Mouse (Mus musculus): ENCODE data around the gene Anapc15.

Anapc15 gene

DNA sequence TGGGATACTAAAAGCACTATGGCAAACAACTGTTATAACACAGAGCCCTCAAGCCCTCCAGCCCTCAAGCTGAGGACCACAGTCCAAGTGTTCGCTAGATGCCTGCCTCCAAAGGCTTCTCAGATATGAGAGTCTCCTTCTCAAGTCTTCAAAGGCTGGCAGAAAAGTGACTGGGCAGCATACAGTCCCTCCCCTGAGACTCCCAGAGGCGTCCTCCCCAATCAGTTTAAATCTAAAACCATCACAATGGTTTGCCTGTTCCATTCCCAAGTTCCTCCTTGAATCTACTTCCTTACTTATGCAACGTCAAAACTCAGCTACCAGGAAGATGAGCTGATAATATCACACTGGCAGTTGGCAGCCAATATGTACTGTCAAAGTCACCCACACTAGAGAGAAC is at the start of gene Anapc15:
Anapc15 (plus strand) TSS at position 301 of the 400 bp plus-strand sequence.
- DNase-seq (ENCODE audit: low read depth, low spot score) = no peak

- DNase-seq (ENCODE audit: low read depth, low spot score) = no peak
Observed at GRCm38 (mm10) chr7:101817861-101818401, 45.6 kb upstream of the Anapc15 start, which contains the start of gene Phox2a. Phox2a (plus strand) TSS chr7:101818313.

DNA sequence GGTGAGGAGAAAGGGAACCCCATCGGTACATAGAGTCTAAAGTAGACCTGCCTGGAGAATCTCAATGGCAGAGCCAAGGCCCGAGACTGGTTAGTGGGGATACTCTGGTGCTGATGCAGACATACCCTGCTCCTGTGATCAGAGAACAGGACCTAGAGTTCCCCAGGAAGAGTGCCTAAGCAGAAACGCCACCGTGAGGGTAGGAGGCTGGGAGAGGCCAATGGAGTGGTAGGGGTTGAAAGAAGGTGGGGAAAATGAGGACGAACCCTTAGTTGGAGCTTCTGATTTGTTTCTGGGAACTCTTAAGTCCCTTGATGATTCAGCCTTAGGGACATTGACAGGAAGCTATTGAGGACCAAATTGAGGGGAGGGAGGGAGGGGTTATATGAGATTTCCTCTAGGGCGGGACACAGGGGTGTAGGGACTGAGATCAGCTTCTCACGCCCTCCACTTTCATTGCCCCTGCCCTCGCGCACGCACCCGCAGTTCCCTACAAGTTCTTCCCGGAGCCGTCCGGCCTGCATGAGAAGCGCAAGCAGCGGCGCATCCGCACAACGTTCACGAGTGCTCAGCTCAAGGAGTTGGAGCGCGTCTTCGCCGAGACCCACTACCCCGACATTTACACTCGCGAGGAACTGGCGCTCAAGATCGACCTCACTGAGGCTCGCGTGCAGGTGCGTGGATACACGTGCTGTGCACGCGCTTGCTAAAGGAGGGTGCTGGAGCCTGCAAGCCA is 43.1 kb upstream of the Anapc15 start:
- DNase-seq (ENCODE audit: low read depth, low spot score) = no peak

DNA sequence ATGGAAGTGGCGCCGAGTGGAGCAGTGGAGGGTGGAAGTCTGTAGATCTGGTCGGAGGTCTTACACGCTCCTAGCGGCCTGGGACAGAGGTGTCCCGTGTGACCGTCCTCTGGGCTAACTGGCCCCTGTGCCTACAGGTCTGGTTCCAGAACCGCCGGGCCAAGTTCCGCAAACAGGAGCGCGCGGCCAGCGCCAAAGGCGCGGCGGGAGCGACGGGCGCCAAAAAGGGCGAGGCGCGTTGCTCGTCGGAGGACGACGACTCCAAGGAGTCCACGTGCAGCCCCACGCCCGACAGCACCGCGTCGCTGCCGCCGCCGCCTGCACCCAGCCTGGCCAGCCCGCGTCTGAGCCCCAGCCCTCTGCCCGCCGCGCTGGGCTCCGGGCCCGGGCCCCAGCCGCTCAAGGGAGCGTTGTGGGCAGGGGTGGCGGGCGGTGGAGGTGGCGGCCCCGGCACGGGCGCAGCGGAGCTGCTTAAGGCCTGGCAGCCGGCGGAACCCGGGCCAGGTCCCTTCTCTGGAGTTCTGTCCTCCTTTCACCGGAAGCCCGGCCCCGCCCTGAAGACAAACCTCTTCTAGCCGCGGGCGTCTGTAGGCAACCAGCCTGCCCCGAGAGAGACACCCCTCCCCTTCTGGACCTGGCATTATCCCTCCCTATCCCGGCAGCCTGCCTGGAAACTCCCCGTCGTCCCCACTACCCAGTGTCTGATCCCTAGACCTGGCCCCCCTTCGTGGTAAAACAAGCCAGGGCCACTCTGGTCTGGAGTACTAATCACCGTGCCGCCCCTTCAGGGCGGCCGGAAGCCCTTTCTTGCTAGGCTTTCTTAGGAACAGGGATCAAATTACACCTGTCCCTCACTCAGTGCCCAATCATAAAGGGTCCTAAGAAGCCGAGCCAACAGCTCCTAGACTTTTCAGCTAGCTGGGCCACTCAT is 41.7 kb upstream of the Anapc15 start:
- peak; percentile 54 for DNase-seq (ENCODE audit: low read depth, low spot score)

GRCm38 (mm10) chr7:101822836-101823757 is 40.4 kb upstream of the Anapc15 start:
- DNase-seq (ENCODE audit: low read depth, low spot score) = no peak

GRCm38 (mm10) chr7:101823758-101824630 is 39.5 kb upstream of the Anapc15 start:
- DNase-seq (ENCODE audit: low read depth, low spot score) = no peak

DNA sequence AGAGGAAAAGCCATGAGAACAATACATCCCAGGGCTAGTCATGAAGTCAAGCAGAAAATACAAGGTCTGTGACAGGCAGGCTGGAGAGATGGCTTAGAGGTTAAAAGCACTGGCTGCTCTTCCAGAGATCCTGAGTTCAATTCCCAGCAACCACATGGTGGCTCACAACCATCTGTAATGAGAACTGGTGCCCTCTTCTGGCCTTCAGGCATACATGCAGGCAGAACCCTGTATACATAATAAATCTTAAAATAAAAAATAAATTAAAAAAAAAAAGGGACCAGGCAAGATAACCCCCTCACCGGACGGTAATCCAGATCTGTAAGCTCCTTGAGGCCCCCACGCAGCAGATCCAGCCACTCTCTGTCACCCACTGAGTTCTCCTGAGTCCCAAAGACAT is 33.1 kb upstream of the Anapc15 start:
- no peak for DNase-seq (ENCODE audit: low read depth, low spot score)

DNA sequence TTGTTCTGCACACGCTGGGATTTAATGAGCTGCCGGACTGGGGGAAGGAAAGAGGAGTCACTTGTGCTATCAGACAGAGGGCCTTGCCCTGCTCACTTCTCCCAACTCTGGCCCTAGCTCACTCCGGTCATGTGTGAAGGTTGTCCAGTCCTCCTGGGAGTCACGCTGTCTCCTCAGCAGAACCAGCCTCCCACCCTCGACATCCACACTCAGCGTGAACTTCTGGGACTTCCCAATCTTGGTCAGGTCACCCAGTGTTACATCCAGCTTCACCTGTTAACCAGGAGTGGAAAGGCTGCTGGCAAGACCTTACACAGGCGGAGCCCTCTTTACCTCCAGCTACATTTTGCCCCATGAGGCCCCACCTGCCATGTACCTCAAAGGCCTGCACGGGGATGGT is 32.1 kb upstream of the Anapc15 start:
- no peak for DNase-seq (ENCODE audit: low read depth, low spot score)

- no peak for DNase-seq (ENCODE audit: low read depth, low spot score)
Observed at GRCm38 (mm10) chr7:101832372-101832771, 31.1 kb upstream of the Anapc15 start.

DNA sequence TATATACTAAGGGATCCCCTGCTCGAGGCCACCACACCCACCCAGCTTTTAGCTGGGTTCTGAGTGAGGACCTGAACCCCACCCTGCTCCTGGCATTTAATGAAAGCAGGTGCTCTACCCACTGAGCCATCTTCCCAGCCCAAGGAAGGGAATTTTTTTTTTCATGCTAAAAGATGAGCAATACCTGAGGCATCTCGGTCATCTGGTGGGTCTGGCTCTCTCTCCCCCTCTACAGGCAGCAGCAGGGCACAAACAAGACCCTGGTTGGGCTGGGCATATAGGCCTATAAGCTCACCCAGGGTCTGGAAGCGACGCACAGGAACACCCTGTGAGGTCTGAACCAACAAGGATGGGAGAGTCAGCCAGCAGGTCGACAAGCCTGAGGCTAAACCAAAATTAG is 30.2 kb upstream of the Anapc15 start:
- DNase-seq (ENCODE audit: low read depth, low spot score) = no peak

- DNase-seq (ENCODE audit: low read depth, low spot score) = no peak
Observed at GRCm38 (mm10) chr7:101833916-101834584, 29.5 kb upstream of the Anapc15 start.

DNA sequence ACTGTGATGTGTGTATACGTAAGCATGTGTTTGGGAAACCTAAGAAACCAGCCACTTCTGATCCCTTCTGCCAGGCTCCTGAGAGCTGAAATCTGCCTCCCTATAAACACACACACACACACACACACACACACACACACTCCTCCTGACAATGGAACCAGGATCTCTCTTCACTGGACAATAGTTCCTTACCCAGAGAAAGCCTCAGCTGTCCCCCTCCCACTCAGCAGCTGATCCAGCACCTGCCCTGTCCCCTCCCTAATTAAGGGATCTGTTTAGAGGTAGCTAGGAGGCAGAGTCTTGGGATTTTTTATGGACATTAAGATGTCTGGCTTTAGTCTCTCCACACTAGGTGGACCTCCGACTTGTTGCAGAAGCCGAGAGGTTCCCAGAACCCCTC is 28.6 kb upstream of the Anapc15 start:
- DNase-seq (ENCODE audit: low read depth, low spot score) = no peak

DNA sequence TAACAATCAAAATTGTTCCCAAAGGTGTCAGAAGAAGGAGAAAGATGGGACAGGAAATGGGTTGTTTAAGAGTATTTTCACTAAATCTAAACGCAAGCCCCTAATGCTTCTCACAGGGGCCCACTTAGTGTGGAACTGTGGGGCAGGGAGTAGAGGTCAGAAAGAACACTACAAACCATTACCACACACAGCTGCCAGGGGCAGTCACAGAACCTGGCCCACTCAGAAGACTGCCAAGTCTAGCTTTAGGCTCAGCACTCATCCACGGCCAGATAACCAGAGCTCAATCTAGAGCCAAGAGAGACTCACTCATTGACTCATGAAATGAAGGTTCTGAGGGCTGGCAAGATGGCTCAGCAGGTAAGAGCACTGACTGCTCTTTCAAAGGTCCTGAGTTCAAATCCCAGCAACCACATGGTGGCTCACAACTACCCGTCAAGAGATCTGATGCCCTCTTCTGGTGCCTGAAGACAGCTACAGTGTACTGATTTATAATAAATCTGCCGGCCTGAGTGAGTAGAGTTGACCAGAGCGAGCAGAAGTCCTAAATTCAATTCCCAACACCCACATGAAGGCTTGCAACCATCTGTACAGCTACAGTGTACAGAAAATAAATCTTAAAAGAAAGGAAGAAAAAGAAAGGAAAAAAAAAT is 27.9 kb upstream of the Anapc15 start:
- no peak for DNase-seq (ENCODE audit: low read depth, low spot score)

DNA sequence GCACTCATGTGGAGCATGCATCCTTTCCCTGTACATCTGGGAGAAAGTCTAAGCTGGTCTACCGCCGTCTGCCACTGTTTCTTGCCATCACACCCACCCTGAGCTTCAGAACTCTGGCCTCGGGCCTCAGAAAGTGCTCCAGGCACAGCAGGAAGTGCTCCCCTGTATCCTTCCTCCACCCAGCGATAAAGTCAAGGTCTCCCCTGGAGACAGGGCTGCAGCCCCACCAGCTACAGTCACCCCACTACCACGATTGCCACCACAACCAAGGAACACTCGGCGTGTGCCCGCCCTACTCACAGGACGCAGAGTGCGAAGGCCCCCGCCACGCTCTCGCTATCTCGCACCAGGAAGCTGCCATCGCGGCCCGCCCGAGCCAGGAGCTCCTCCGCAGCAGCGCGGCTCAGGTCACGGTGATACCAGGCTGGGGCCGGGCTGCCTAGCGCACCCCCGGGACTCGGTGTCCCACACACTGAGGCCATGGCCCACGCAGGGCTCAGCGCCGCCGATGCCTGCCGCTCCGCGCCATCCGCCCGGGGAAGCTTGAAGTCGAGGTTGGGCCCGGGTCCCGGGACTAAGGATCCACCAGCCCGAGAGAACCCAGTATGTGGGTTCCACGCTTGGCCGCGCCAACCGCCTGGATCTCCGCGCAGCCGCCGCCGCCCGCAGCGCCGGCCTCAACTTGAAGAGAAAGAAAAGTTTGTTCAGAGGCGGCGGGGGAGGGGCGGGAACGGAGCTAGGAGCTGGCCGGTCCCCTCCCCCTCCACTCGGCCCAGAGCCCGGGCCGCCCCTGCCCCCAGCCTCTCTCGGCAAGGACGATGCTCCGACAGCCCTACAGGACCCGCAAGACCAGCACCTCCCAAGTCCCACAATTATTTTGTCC is 27.0 kb upstream of the Anapc15 start:
- DNase-seq (ENCODE audit: low read depth, low spot score) = peak; percentile 63

GRCm38 (mm10) chr7:101837154-101837605 is 26.3 kb upstream of the Anapc15 start:
- no peak for DNase-seq (ENCODE audit: low read depth, low spot score)

- DNase-seq (ENCODE audit: low read depth, low spot score) = peak; percentile 80
Observed at GRCm38 (mm10) chr7:101837606-101838471, 25.7 kb upstream of the Anapc15 start, which contains the start of gene Inppl1. Inppl1 (minus strand) TSS chr7:101838229.

DNA sequence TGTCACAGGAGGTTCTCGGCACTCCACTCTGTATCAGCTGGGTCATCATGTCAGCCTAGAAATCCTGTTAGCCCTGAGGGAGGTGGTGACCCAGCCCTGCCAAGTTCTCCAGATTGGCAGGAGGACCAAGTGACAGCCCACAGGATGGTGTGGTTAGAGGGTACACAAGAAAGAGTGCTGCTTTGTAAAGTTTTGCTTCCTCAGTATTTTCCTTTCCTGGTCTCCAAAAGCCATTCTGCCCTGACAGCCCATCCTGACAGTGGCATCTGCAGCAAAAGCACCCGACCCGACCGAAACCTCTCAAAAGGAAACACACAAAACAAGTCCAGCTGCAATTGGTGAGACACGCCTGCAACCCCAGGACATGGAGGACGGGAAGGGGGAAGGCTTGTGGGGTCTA is 19.3 kb upstream of the Anapc15 start:
- DNase-seq (ENCODE audit: low read depth, low spot score) = no peak

Data from embryo, embryonic 11.5 days (tissue).